Mouse (Mus musculus): ENCODE measurements around the gene Ifngr1. TPM values are rescaled to one million over a fixed set of nuclear protein-coding genes. Genes with fewer than 3 reads are reported as not detected.

The Ifngr1 gene
- polyA plus RNA-seq (2012; fragmentation: generic; extraction: Trizol): 15.6 TPM

DNA sequence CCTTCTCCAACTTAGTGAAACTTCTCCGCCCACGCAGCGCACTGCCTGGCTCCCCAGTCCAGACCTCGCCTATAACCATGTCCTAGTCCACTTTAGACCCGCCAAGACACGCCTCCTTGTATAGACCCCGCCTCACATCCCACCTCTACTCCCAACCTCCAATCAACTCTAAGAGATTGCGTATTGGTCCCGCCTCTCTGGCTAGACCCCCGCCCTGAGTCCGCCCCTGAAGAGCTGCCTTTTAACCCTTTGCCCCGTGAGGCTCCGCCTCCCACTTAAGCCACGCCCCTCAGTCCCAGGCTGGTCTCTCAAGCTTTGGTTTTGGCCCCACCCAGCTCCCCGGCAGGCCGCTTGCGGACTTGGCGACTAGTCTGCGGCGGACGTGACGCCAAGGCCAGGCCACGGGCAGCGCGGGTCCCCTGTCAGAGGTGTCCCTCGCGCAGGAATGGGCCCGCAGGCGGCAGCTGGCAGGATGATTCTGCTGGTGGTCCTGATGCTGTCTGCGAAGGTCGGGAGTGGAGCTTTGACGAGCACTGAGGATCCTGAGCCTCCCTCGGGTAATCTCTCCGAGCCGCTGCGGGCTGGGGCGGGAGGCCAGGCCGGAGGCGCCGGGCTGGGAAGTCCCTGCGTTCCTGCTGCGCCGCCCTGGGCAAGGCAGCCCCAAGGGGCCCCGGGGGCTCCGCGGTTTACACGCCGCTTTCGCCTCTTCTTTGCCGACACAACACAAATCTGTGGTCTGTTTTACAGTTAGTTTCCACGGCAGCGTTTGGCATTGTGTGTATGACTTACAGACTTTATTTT lies at the start of gene Ifngr1:
Ifngr1 (plus strand) TSS at position 309 of the 801 bp plus-strand sequence.
- Histone ChIP-seq H3ac (ENCODE audit: control insufficient read depth, insufficient read length) (peak within 1 kb of the TSS; percentile 43), H3K4me3 (peak within 1 kb of the TSS; percentile 44), H3K79me2 (ENCODE audit: control insufficient read depth, insufficient read depth) (peaks cover 12% of the 10 kb centered on the region), H3K36me3 (ENCODE audit: control insufficient read depth, insufficient read depth) (no peaks in the 10 kb centered on the region), H3K27me3 (ENCODE audit: control insufficient read depth, insufficient read depth, insufficient read length) (no peaks in the 10 kb centered on the region), H3K4me2 (ENCODE audit: low read depth) (peak within 1 kb of the TSS; percentile 75)
- TF ChIP-seq MYOD1 (IDR thresholded peaks at IDR 0.05; ENCODE audit: control insufficient read depth in 1 of 3, insufficient read length in 2 of 3, low read depth in 2 of 3) (no peak), POLR2A (IDR thresholded peaks at IDR 0.05; ENCODE audit: insufficient read length, low read depth) (peak; percentile 87), POLR2AphosphoS2 (IDR thresholded peaks at IDR 0.05; ENCODE audit: insufficient read length, low read depth) (peak; percentile 88)

DNA sequence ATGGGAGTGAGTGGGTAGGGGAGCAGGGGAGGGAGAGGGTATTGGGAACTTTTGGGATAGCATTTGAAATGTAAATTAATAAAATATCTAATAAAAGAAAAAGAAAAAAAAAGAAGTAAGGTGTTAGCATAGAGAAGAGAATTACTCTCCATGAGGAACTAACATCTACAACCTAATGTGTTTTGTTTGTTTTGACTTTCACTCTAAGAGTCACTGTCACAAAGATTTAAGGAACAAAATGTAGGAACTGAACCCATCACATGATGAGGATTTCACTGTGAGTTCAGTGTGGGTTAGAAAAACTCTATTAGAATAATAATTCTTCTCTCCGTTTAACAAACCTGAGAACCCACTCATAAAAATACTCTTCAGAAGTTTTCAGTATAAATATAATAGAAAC lies 44.9 kb upstream of the Ifngr1 start:
- Histone ChIP-seq H3K79me2 (ENCODE audit: control insufficient read depth, insufficient read depth) (no peaks in the 10 kb centered on the region), H3K36me3 (ENCODE audit: control insufficient read depth, insufficient read depth) (no peaks in the 10 kb centered on the region), H3ac (ENCODE audit: control insufficient read depth, insufficient read length) (no peak overlapping the region), H3K27me3 (ENCODE audit: control insufficient read depth, insufficient read depth, insufficient read length) (no peaks in the 10 kb centered on the region), H3K4me3 (no peak overlapping the region), H3K4me2 (ENCODE audit: low read depth) (no peak overlapping the region)
- TF ChIP-seq POLR2AphosphoS2 (IDR thresholded peaks at IDR 0.05; ENCODE audit: insufficient read length, low read depth): no peak
- no peak for TF ChIP-seq MYOD1 (IDR thresholded peaks at IDR 0.05; ENCODE audit: control insufficient read depth in 1 of 3, insufficient read length in 2 of 3, low read depth in 2 of 3)

DNA sequence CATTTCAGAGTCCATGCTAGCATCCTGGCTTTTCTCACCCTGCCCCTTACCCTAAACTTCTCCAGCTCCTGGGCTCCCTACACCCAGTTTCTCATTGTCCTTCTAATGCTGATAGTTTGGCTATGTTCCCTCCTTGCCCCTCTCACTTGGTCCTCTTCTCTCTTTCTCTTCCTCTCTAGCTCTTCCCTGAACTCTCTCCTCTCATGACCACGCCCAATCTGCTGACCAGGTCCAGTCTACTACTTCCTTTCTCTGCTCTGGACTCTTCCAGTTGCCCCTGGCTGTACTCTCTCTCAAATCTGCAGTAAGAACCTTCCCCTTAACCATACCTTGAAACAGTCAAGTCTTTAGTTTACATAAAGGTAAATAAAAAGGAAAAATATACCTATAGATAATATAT lies 43.7 kb upstream of the Ifngr1 start:
- Histone ChIP-seq H3K4me3 (no peak overlapping the region), H3ac (ENCODE audit: control insufficient read depth, insufficient read length) (no peak overlapping the region), H3K27me3 (ENCODE audit: control insufficient read depth, insufficient read depth, insufficient read length) (peaks cover 5% of the 10 kb centered on the region), H3K4me2 (ENCODE audit: low read depth) (no peak overlapping the region), H3K79me2 (ENCODE audit: control insufficient read depth, insufficient read depth) (no peaks in the 10 kb centered on the region), H3K36me3 (ENCODE audit: control insufficient read depth, insufficient read depth) (no peaks in the 10 kb centered on the region)
- TF ChIP-seq POLR2A (IDR thresholded peaks at IDR 0.05; ENCODE audit: insufficient read length, low read depth): no peak

DNA sequence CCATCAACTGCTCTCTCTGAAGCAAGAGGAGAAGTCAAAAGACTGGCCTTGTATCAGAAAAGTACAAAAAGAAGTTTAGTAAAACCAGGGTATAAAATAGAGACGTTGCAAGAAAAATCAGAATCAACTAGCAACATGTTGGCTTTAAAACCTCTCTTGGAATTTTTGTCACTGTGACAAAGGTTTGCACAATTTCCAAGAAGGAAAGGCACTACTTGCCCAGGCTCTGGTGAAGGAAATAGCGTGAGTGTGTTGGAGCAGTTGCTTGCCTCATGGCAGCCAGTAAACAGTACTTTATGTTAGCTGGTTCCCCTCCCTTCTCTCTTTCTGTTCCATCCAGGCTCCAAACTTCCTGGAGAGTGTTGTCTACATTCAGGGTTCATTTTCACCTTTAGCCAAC lies 43.3 kb upstream of the Ifngr1 start:
- H3K27me3 ChIP-seq (ENCODE audit: control insufficient read depth, insufficient read depth, insufficient read length): peaks cover 5% of the 10 kb centered on the region
- no peaks in the 10 kb centered on the region for H3K36me3 ChIP-seq (ENCODE audit: control insufficient read depth, insufficient read depth)

DNA sequence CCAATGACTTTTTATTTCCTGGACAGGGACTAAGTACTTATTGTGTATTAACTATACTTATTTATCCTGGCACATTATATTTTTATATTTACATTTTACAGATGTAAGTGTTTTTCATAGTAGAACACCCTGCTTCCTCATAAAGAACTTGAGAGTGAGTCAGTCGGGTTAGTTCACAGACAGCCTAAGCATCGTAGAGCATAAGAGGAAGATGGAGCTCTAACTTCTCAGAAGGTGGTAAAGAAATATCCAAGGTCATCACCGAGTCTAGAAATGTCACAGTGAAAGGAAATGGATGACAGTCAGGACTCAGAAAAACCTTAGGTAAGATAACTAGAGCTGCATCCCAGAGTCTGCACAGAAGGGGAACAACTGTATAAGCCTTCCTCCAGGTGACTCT lies 40.2 kb upstream of the Ifngr1 start:
- no peaks in the 10 kb centered on the region for H3K79me2 ChIP-seq (ENCODE audit: control insufficient read depth, insufficient read depth)
- H3K36me3 ChIP-seq (ENCODE audit: control insufficient read depth, insufficient read depth): no peaks in the 10 kb centered on the region
- no peak overlapping the region for H3K4me3 ChIP-seq
- no peak for TF ChIP-seq REST (IDR thresholded peaks at IDR 0.05; ENCODE audit: insufficient read depth, insufficient read length)
- TF ChIP-seq POLR2A (IDR thresholded peaks at IDR 0.05; ENCODE audit: insufficient read length, low read depth): no peak
- TF ChIP-seq CEBPB (IDR thresholded peaks at IDR 0.05; ENCODE audit: insufficient read depth, poor library complexity, severe bottlenecking): no peak
- TF ChIP-seq USF1 (IDR thresholded peaks at IDR 0.05; ENCODE audit: low read depth): no peak
- TF ChIP-seq MYOG (IDR thresholded peaks at IDR 0.05; ENCODE audit: control insufficient read depth in 1 of 3, insufficient read depth in 1 of 3, insufficient read length in 2 of 3, low read depth in 2 of 3): no peak
- no peak for TF ChIP-seq TCF3 (IDR thresholded peaks at IDR 0.05; ENCODE audit: insufficient read length, low read depth)
- no peak for TF ChIP-seq MAX (IDR thresholded peaks at IDR 0.05; ENCODE audit: low read depth)
- TF ChIP-seq TCF12 (IDR thresholded peaks at IDR 0.05; ENCODE audit: insufficient read depth, poor library complexity, severe bottlenecking): no peak
- no peak for TF ChIP-seq E2F4 (IDR thresholded peaks at IDR 0.05; ENCODE audit: insufficient read depth)
- no peak for TF ChIP-seq MYOD1 (IDR thresholded peaks at IDR 0.05; ENCODE audit: control insufficient read depth in 1 of 3, insufficient read length in 2 of 3, low read depth in 2 of 3)
- TF ChIP-seq POLR2AphosphoS2 (IDR thresholded peaks at IDR 0.05; ENCODE audit: insufficient read length, low read depth): no peak
- no peak for TF ChIP-seq SRF (IDR thresholded peaks at IDR 0.05; ENCODE audit: control insufficient read depth, insufficient read length, low read depth)
- no peak overlapping the region for H3ac ChIP-seq (ENCODE audit: control insufficient read depth, insufficient read length)
- peaks cover 5% of the 10 kb centered on the region for H3K27me3 ChIP-seq (ENCODE audit: control insufficient read depth, insufficient read depth, insufficient read length)
- H3K4me2 ChIP-seq (ENCODE audit: low read depth): no peak overlapping the region

More for the DNA sequence above, 43.3 kb upstream of the Ifngr1 start:
- Histone ChIP-seq H3K4me3 (no peak overlapping the region), H3K4me2 (ENCODE audit: low read depth) (no peak overlapping the region), H3K79me2 (ENCODE audit: control insufficient read depth, insufficient read depth) (no peaks in the 10 kb centered on the region), H3ac (ENCODE audit: control insufficient read depth, insufficient read length) (no peak overlapping the region)
- TF ChIP-seq POLR2AphosphoS2 (IDR thresholded peaks at IDR 0.05; ENCODE audit: insufficient read length, low read depth): no peak
- no peak for TF ChIP-seq REST (IDR thresholded peaks at IDR 0.05; ENCODE audit: insufficient read depth, insufficient read length)
- no peak for TF ChIP-seq POLR2A (IDR thresholded peaks at IDR 0.05; ENCODE audit: insufficient read length, low read depth)

DNA sequence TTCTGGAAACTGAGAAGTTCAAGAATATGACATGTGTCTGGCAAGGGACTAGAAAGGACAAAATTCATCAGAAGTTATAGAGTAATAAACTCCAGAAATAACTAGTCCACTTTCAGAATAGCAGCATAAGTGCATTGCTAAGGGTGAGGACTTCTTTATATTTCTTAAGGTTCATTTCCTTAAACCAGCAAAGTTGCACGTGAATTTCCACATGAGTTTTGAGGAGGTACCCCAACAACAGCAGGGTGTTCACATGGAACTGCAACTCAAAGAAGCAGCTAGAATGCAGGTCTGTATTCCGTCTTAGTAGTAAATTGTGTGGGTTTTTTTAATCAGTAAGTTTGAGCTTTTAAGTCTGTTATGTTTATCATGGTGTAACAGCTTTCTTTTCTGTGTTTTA lies 37.9 kb upstream of the Ifngr1 start:
- H3K4me2 ChIP-seq (ENCODE audit: low read depth): no peak overlapping the region
- no peaks in the 10 kb centered on the region for H3K36me3 ChIP-seq (ENCODE audit: control insufficient read depth, insufficient read depth)
- peaks cover 5% of the 10 kb centered on the region for H3K27me3 ChIP-seq (ENCODE audit: control insufficient read depth, insufficient read depth, insufficient read length)
- no peaks in the 10 kb centered on the region for H3K79me2 ChIP-seq (ENCODE audit: control insufficient read depth, insufficient read depth)
- TF ChIP-seq MYOD1 (IDR thresholded peaks at IDR 0.05; ENCODE audit: control insufficient read depth in 1 of 3, insufficient read length in 2 of 3, low read depth in 2 of 3): no peak
- TF ChIP-seq POLR2AphosphoS2 (IDR thresholded peaks at IDR 0.05; ENCODE audit: insufficient read length, low read depth): no peak
- no peak for TF ChIP-seq E2F4 (IDR thresholded peaks at IDR 0.05; ENCODE audit: insufficient read depth)
- TF ChIP-seq SRF (IDR thresholded peaks at IDR 0.05; ENCODE audit: control insufficient read depth, insufficient read length, low read depth): no peak
- TF ChIP-seq MAX (IDR thresholded peaks at IDR 0.05; ENCODE audit: low read depth): no peak
- no peak for TF ChIP-seq TCF3 (IDR thresholded peaks at IDR 0.05; ENCODE audit: insufficient read length, low read depth)
- TF ChIP-seq USF1 (IDR thresholded peaks at IDR 0.05; ENCODE audit: low read depth): no peak
- TF ChIP-seq CEBPB (IDR thresholded peaks at IDR 0.05; ENCODE audit: insufficient read depth, poor library complexity, severe bottlenecking): no peak
- no peak for TF ChIP-seq TCF12 (IDR thresholded peaks at IDR 0.05; ENCODE audit: insufficient read depth, poor library complexity, severe bottlenecking)
- no peak for TF ChIP-seq MYOG (IDR thresholded peaks at IDR 0.05; ENCODE audit: control insufficient read depth in 1 of 3, insufficient read depth in 1 of 3, insufficient read length in 2 of 3, low read depth in 2 of 3)
- TF ChIP-seq REST (IDR thresholded peaks at IDR 0.05; ENCODE audit: insufficient read depth, insufficient read length): no peak
- TF ChIP-seq POLR2A (IDR thresholded peaks at IDR 0.05; ENCODE audit: insufficient read length, low read depth): no peak
- H3ac ChIP-seq (ENCODE audit: control insufficient read depth, insufficient read length): no peak overlapping the region
- H3K4me3 ChIP-seq: no peak overlapping the region
